Mouse (Mus musculus) yolk sac, embryonic 10.5 days (tissue): ENCODE data around the gene Angpt4.

Experiments used
- DNase-seq: peaks from one replicate; pipeline ENCODE4 v3.0.0-alpha.2; 2017; ENCODE audit warnings: low spot score

The Angpt4 gene

DNA sequence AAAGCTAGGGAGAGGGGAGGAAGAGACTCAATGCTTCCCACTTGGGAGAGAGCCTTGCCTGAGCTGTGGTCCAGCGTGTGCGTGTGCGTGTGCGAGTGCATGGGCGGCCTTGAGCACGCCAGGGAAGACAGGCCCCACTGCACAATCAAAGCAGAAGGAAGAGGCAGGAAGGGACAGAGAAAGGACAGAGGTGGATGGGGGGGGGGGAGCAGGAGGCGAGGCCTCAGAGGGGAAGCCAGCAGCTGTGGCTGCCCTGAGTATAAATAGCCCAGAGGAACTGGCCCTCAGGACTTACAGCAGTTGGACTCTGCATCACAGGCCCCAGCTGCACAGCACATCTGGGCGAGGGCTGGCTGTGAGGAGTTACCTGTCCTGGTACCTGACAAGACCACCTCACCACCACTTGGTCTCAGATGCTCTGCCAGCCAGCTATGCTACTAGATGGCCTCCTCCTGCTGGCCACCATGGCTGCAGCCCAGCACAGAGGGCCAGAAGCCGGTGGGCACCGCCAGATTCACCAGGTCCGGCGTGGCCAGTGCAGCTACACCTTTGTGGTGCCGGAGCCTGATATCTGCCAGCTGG lies at the start of gene Angpt4:
TSS of gene Angpt4 (plus strand) at position 292 of the 582 bp plus-strand sequence.
- DNase-seq: no peak

DNA sequence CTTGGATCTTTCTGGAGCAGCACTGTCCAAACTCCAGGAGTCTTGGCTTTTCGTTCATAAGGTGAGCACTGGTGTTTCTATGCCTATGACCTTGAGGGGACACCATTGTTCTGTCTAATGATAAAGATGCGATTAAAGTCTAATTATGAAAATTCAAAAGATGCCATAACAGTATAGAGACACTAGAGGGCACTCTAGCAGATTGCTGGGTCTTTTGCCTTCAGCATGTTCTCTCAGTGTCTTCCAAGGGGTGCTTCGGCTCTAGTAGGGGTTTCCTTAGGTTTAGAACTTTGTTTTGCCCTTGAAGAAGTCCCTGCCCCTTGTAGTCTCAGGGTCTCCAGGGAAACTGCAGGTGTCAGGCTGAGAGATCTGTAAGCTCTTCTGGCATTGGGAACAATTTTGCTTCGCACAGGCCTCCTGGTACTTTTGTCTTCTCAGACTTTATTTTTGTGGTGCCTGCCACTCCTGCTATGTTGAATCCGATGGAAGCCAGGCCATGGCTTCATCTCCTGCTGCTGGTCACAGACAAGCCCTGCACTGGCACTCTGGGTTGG lies 48.7 kb upstream of the Angpt4 start:
- DNase-seq: no peak

DNA sequence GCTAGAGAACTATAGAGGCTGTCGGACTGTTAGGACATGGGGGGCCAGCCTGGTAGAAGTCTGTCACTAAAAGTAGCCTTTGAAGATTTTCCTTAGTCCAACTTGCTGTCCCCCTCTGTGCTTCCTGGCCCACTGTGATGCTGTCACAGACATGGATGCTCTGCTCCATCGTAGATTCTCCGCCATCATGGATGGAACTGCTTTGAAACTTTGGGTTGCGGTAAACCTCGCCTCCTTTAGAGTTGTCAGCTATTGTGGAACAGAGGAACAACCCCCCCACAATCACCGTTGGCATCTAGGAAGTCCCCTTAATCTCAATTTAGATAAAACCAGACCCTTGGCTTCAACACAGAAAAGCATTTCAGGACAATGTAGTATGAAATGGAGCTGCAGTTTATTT lies 46.1 kb upstream of the Angpt4 start:
- DNase-seq: no peak

DNA sequence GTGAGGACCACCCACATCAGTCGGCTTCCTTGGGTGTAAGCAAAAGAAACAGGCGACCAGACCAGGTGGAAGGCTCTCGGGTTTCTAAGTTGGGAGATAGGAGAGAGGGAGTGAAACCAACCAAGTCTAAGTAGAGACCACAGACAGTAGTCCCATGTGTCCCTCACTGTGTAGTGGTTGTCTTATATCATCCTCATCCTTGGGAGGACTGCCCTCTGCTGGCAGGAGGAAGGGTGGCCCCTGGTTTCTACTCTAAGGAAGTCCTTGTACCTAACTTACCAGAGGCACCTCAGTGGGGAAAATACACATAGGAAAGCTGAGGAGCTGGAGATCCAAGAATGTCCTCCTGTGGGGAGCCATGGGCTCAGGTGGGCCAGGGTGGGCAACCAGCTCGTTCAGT lies 44.5 kb upstream of the Angpt4 start:
- DNase-seq: no peak

DNA sequence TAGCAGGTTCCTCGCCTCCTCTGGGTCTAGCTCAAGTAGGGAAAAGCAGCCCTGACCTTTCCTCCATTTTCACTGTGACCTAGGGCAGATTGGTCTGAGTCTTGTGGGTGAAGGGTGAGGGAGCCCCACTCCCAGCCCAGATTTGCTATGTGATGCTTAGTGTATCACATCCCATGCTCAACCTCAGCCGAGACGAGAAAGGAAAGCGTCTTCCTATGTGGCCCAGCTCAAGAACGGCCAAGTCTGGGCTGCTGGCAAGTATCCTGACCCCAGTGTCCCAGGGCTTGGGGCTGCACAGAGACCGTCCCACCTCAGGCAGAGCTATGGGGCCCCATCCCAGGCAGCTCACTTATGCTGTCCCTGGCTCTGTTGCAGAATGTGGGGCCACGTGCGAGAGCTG lies 42.8 kb upstream of the Angpt4 start:
- no peak for DNase-seq

DNA sequence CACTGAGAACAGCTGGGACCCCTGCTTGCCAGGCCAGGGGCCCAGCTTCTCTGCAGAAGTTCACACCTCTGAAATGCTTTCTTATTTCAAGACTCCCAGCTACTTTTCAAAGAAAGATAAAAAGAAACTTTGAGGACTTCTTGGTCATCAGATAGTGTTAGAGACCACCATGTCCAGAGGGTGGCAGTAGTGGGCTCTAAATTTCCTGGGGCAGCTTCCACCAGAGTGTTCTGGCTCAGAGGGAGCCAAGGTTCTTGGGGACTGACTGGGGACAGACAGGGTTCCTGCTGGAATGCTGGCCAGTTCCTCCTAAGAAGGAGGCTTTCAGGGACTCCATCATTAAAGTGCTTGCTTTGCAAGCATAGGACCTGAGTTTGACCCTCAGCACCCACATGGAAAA lies 36.5 kb upstream of the Angpt4 start:
- DNase-seq: no peak

DNA sequence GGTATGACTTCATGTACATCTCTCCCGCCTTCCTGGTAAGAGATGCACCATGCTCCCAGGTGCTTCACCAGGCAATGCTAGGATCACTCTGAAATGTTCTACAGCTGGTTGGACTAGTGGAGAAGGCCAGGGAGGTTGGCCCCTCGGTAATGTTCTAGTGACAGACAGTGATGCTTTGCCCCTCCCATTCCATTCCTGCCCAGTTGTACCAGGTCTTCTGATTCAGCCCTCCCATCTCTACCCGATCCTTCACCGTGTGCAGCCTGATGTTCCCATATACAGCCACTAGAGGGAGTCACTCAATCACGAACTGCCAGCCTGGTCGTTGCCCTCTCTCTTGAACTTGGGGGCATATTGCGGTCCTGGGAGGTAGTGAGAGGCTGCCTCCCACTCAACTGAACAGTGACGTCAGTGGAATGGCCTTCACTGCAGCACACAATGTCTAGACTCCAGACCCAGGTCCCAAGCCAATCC lies 35.0 kb upstream of the Angpt4 start:
- peak; percentile 44 for DNase-seq

DNA sequence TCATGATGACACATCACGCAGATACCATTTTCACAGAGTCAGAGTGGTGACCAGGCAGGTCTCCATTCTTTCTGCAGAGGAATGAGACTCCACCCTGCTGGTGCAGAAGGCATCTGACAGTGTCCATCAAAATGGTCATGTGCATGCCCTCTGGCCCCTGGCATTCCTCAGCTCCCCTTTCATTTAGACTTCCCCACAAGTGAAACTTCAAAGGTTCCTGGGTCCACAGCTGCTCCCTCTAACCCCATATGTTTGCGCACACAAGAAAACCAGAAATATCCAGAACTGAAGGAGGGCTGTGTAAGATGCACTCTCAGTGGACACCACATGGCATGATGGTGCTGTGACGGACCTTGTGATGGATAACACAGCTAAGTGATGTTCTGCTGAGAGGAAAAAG lies 32.4 kb upstream of the Angpt4 start:
- DNase-seq: no peak

DNA sequence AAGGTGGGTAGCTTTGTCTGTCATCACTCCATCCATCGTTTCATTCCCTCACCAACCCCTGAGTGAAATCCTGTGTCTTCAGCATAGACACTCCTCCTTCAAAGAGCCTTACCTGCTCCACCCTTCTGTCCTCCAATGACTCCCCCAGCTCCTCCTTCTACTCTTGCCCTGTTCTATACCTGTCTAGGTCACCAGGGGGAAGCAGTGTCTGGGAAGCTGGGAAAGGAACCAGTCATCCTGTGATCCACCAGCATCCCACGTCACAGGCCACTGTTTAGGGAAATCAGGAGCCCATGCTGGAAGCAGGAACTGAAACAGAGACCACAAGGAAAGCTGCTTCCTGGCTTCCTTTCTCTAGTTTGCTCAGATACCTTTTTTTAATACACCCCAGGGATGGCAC lies 31.2 kb upstream of the Angpt4 start:
- DNase-seq: no peak

DNA sequence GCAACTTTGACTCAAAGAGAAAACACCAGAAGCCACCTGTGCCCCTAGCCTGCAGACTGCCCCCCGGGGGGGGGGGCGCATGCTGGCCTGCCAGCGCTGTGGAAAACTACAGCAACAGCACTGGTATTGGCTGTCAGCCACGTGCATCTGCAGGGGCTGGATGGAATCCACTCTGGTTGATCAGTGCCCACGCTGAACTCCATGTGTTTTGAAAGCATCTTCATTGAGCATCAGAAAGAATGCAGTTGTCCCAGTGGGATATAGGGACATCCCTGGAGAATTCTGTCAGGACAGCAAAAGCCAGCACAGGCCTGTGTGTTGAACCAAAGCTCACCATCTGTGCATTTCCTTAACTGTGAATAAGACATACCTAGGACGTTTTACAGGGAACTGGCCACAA lies 20.0 kb upstream of the Angpt4 start:
- DNase-seq: no peak

DNA sequence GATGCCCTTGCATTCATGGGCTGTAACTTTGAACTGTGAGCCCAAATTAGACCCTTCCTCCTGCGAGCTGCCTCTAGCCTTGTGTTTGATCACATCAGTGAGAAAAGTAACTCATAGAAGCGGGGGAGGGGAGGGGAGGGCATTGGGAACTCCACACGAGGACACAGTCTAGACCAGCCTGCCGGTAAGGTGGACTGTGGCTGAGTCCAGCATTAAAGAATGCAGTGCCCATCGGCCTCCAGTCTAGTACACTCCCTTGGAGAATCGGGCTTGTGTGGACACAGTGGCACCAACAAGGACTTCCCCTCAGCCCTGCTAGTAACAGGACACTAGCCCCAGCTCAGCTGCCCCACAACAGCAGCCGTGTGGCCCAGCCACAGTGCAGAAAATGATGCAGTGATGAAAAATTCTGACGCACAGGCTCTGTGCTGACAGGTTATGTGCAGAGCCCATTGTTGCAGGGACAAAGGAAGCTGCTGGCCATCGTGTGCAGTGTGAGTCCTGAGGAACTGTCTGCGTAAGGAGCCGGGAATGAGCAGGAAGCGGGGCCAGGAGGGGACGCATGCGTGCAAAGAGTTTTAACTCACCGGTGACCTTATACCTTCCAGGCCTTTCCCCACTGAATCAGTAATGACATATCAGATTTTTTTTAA lies 17.8 kb upstream of the Angpt4 start:
- DNase-seq: no peak

DNA sequence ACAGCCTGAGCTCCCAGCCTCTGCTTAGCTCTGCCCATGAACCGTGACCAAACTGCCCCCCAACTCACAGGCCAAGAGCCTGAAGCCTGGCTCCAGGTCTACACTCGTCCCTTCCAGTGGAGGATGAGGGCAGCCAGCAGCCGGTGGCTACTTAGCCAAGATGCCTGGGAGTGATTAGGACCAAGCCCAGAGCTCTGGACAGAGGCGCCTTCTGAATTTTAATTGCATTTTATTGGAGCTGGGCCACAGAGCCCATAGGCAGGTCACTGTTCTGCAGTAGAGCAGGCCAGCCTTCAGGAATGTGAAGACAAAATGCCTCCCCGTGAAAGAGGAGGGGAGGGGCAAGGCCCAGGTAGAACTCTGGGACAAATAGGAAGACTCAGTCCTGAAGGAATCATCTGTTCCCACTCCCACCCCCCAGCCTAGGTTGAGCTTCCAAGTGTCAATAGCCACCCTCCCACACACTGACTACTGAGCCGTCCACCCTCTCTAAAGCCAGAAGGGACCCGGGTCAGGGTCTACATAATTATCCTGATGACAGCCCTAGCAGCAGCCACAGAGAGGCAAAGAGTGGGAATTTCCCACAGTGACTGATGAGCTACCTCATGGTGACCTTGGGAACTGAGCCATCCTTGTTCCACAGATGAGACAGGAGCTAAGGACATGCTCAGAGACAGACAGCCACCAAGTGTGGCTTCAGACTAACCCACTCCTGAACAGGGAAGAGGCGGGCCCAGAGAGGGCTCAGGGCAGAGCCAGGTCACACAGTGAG lies 16.6 kb upstream of the Angpt4 start:
- DNase-seq: no peak

DNA sequence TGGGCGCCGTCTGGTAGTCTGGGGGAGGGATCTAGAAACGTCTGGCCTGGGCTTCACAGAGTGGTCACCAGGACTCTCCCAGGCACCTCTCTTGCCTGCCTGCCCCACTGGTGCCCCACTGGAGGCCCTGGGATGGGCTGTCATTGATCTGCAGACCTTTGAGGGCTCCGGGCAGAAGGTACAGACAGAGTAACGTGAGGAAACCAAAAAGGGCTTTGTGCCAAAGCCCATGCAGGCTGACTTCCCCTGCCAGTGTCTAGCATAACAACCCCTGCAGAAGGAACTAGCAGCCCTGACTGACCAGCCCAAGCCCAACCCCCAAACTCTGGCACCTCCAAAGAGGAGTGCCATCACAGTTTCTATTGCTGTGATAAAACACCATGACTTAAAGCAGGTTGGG lies 15.1 kb upstream of the Angpt4 start:
- no peak for DNase-seq

DNA sequence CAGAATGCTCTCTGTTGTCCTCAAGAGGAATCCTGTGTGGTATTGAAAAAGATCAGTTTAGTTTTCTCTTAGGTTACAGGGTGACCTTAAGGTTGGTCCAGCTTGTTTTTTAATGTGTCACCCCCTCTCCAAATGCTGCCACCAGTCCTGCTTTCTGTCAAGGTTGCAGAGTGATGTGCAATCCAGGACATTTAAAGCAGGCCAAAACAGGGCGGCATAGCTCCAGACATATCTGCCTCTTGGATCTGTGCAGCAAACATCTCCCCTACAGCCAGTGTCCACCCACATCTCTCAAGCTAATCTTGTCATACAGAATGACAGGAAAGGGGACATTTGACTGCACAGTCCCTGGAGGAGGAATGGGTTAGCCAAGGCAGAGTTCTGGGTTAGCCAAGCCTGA lies 12.9 kb upstream of the Angpt4 start:
- no peak for DNase-seq

DNA sequence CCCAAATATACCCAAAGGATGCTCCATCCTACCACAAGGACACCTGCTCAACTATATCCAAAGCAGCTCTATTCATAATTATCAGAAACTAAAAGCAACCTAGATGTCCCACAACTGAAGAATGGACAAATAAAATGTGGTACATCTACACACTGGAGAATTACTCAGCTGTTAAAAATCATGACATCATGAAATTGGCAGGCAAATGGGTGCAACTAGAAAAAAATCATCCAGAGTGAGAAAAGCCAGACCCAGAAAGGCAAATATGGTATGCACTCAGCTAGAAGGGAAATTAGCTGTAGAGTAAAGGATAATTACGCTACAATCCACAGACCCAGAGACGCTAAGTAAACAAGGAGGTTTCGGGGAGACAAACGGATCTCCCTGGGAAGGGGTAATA lies 10.2 kb upstream of the Angpt4 start:
- no peak for DNase-seq

DNA sequence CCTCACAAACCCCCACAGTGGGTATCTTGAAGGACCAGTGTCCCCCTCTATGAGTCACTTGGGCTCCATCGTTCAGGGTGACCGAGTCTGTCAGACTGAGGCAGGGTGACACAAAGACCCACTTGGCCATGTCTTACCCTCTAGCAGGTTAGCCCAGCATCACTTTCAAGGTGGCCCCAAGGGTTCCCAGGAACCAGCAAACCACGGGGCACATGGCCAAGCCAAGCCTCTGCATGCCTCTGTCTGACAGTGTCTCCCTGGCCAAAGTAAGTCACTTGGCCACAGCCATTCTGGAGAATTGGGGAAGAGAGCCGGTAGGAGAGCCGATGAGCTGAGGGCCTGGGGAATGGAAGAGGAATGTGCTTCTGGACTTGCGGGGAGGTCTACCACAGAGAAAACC lies 7.7 kb upstream of the Angpt4 start:
- no peak for DNase-seq

DNA sequence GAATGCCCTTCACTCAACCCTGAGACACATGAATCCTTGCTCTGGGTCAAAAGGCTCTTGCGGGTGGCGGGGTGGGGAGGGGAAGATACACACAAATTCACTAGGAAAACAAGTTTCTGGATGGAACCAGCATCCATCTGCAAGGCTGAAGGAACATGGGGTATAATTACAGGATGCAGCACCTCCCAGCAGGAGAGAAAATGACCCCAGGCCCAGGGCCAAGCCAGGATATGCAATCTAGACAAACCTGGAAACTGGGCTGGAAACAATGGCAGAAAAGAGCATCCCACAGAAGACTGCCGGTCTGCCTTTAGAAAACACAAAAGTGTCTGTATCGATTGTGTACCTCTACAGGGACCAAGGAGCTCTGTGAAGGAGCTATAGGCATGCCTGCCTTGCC lies 7.1 kb upstream of the Angpt4 start:
- no peak for DNase-seq

DNA sequence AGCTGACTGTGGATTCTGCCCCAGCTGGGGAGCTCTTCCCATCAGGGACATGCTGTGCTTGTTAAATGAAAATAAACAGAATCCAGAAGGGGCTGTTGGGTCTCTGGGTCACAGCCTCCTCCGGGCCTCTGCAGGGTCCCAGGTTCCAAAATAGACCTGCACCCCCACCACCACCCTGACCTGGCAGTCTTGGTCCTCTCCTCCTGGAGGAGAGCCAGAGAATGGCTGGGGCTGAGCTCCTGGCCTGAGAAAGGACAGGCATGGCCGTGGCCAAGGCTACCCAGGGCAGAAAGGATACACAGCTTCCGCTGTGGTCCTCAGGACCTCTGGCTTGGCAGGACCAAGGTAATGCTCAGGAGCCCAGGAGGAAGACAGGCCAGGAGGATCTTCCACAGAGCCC lies 6.4 kb upstream of the Angpt4 start:
- no peak for DNase-seq

DNA sequence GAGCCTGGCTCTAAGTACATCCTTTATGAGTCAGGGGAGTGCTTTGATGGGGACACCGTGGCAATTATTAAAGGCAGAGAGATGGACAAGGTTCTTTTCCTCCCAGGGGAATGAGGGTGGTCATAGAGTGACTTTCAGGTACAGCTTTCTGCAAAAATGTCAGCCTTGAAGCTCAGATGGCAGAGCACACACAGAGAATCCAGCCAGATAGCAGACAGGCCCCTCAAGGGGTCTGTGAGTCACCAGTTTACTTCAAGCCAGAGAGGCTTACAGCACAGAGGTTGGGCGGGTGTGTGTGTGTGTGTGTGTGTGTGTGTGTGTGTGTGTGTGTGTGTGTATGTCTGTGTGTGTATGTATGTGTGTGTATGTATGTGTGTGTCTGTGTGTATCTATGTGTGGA lies 4.0 kb upstream of the Angpt4 start:
- no peak for DNase-seq

DNA sequence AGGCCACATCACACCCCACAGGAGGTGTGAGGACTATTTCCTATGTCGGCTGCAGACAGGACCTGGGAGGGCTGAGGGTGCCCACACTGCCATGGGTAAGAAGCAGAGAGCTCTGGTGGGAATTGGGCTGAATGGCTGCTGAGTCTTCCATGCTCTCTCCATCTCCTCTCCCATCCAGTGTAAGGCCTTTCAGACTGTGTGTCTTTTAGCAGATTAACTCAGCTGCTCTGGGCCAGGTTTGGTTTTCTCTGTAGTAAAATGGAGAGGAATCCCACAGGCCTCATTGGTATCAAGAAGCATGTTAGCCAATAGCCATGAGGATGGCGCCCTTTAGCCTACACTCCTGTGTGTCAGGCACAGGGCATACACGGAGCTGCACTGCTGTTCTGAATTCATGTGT lies 1.6 kb upstream of the Angpt4 start:
- DNase-seq: no peak

DNA sequence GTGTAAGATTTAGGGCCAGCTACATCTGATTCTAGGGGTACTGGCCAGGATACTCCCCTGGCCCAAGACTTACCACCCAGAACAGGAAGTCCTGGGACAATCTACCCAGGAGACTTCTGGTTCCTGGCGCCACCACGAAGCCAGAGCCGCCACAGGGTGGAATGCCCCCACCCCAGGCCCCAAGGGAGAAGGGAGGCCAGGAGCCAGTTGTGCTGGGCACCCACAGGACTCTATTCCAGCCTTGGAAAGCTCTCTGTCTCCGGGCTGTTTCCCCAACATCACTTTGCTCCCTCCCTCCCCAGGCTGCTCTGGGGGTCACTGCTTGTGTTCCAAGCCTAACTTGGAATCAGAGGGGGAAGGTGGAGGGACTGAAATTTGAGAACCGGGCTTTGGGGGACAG lies 512 bp upstream of the Angpt4 start:
- DNase-seq: no peak

DNA sequence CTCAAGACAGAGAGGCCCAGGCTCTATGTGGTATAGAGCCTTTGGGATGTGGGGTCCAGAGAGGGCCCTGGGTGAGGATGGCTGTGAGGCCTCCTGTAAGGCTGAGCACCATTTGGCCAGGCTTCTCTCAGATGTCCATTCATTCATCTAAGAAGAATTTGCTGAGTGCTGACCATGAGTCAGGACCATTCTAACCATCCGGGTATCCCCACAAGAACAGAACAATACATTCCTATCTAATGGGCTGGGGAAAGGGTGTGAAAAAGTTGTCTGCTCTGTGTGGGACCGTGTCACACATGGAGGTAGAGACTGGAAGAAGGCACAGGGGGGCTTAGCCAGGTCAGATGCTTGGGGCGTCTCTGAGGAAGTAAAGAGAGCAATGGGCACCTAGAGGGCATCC lies 741 bp downstream of the Angpt4 start:
- DNase-seq: no peak

DNA sequence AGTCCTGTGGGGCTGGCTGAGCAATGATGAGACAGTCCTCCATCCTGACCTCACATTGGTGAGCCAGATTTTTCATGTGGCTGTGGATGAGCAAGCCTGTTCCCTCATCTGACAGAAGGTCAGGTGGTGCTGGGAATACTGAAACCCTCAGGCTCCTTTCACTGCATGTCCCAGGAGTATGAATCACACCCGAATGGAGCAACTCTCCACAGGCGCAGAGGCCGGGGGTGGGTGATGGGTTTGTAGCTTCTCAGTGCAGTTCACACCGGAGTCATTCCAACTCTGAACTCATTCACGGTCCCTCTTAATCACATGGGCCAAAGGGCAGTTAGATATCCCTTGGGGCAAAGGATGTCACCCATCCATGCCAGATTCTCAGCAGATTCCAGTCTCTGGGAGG lies 3.1 kb downstream of the Angpt4 start:
- DNase-seq: no peak
